Mouse (Mus musculus): ENCODE data around the gene Zmym1.
"Not testable (repeated sequence)": the region's sequence is repeated elsewhere in the genome, so short reads cannot be mapped to it uniquely, and the experiment has no call there.

Zmym1 gene

GRCm38 (mm10) chr4:127026826-127027225, 34.1 kb downstream of the Zmym1 start:
- DNase-seq = no peak

DNA sequence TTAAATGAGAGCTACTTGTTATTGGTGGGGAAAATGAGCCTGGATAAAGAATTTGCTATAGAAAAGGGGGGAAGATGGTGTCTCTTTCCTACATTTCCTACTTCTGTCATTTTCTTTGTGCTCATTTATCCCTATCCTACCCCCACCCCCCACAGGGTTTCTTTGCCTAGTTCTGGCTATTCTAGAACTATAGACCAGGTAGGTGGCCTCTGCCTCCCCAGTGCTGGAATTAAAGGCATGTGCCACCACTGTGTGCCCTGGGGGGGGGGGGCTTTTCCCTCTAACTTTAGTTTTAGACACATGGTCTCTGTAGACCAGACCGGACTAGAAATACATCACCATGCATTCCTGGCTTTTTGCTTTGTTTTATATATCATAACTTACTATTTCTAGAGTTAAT, 36.7 kb downstream of the Zmym1 start:
- DNase-seq = no peak

DNA sequence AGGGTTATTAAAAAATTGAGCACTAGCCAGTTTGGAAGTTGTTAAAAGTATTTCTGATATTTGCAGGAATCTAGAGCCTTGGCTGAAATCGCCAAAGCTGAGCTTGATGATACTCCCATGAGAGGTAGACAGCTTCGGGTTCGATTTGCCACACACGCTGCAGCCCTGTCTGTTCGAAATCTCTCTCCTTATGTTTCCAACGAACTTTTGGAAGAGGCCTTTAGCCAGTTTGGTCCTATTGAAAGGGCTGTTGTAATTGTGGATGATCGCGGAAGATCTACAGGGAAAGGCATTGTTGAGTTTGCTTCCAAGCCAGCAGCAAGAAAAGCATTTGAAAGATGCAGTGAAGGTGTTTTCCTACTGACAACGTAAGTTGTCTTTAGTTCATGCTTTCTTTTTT, 37.8 kb downstream of the Zmym1 start:
- DNase-seq = no peak

GRCm38 (mm10) chr4:127021989-127022626, 38.8 kb downstream of the Zmym1 start:
- peak; percentile 89 for DNase-seq

DNA sequence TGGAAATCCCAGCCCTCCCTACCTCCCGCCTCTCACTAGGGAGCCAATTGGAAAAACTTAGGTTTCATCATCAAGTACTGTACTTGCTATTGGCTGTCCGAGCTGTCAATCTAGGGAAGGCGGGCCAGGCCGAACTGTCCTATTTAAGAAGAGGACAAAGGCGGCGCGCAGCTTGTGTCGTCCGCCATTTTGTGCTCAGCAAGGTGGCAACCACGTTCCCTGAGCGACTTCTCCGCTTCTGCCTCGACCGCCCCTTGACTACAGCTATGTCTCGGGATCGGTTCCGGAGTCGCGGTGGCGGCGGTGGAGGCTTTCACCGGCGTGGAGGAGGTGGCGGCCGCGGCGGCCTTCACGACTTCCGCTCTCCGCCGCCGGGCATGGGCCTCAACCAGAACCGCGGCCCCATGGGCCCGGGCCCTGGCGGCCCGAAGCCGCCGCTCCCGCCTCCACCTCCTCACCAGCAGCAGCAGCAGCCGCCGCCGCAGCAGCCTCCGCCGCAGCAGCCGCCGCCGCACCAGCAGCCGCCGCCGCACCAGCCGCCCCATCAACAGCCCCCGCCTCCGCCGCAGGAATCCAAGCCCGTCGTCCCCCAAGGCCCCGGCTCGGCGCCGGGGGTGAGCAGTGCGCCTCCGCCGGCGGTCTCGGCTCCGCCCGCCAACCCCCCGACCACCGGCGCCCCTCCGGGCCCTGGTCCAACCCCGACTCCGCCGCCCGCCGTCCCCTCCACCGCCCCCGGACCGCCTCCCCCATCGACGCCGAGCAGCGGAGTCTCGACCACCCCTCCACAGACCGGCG, 39.6 kb downstream of the Zmym1 start, which contains the start of gene Sfpq:
Gene Sfpq (plus strand): TSS at position 174 of the 795 bp plus-strand sequence.
- peak; percentile 100 for DNase-seq

- DNase-seq = no peak
Measured at GRCm38 (mm10) chr4:127020411-127021150, 40.4 kb downstream of the Zmym1 start.

DNA sequence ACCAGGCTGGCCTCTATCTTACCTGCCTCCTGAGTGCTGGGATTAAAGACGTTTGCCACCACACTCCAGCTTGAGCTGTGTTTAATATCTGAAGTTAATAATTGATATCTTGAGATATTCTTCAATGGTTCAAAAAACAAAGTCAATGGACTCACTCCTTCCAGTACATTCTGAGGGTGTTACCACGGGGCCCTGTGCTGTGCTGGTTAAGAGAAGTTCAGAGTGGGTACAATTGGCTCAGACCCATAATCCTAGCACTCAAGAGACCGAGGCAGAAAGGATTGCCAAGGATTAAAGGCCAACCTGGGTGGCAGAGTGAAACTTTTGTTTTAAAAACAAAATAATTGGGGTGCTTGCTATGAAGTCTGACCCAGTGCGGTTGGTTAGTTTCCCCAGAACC, 44.6 kb downstream of the Zmym1 start:
- no peak for DNase-seq

GRCm38 (mm10) chr4:127015294-127015993, 45.5 kb downstream of the Zmym1 start:
- DNase-seq = peak; percentile 93

GRCm38 (mm10) chr4:127005113-127005936, 55.6 kb downstream of the Zmym1 start:
- peak; percentile 45 for DNase-seq

GRCm38 (mm10) chr4:127004384-127004783, 56.6 kb downstream of the Zmym1 start:
- no peak for DNase-seq

- no peak for DNase-seq
Measured at GRCm38 (mm10) chr4:127000601-127001105, 60.3 kb downstream of the Zmym1 start.

DNA sequence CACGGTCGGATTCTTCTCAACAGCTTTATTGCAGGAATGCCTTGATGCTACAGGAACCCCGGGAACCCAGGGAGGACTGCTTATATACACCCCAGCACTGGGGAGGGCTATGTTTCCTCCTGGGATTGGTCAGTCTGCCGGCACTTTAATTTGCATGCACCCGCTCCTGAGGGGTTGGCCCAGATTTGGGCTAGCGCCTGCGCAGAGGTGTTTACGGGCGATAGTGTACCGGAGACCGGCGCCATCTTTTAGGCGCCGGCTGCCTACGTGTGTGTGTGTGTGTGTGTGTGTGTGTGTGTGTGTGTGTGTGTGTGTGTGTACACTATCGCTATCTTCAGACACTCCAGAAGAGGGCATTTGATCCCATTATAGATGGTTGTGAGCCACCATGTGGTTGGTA, 61.6 kb downstream of the Zmym1 start:
- not testable (repeated sequence) for DNase-seq
